Mouse (Mus musculus): ENCODE results near the gene Nat8f5. TPM values are rescaled to one million over a fixed set of nuclear protein-coding genes. Genes with fewer than 3 reads are reported as not detected.
"Not testable (repeated sequence)": the region's sequence is repeated elsewhere in the genome, so short reads cannot be mapped to it uniquely, and the experiment has no call there.

The Nat8f5 gene
- polyA plus RNA-seq, 2 experiments = not detected

- H3K27ac ChIP-seq (replicated peaks; ENCODE audit: low read depth, low read length) = no peak overlapping the region
- no peak for ATAC-seq (ENCODE audit: low FRiP score, low read depth)
These were observed 30.4 kb upstream of the Nat8f5 start for GRCm38 (mm10) chr6:85851062-85851773.

DNA sequence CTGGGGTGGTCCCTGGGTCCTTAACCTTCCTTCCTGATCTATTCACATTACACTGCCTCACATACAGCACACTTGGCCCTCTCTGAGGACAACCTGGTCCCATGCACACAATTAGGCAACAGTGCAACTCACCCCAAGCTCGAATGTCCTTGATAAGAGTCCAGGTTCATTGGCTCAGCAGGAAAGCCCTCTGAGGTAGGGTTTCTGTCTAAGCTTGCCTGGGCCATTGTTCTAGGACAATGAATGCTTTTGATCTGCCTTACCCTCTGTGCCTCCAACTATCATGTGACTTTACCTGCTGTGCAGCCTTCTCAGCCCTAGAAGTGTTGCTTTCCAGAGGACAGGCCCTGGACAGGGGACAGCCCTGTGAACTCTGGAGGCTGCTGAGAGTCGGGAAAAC is 28.5 kb upstream of the Nat8f5 start:
- Histone ChIP-seq H3K27ac (replicated peaks; ENCODE audit: low read depth, low read length) (no peak overlapping the region), H3K27me3 (ENCODE audit: control insufficient read depth, insufficient read depth, low read length) (no peaks in the 10 kb centered on the region), H3K9me3 (ENCODE audit: control insufficient read depth, low read length) (no peaks in the 10 kb centered on the region), H3K4me1 (ENCODE audit: control insufficient read depth, insufficient read depth, low read length) (no peaks in the 10 kb centered on the region), H3K9ac (ENCODE audit: low read depth, low read length, severe bottlenecking) (no peak overlapping the region), H3K4me3 (replicated peaks; ENCODE audit: low read length) (no peak overlapping the region), H3K4me2 (replicated peaks; ENCODE audit: low read depth, low read length, severe bottlenecking) (no peak overlapping the region), H3K36me3 (ENCODE audit: control insufficient read depth, insufficient read depth, low read length) (no peaks in the 10 kb centered on the region)
- no peak for TF ChIP-seq POLR2A (IDR thresholded peaks at IDR 0.05; ENCODE audit: borderline replicate concordance, extremely low read depth, insufficient read depth, insufficient read length)
- no peak for DNase-seq (ENCODE audit: low spot score)
- ATAC-seq (ENCODE audit: low FRiP score, low read depth) = no peak
- WGBS = 48% methylated on average over 2 of the region's 2 CpGs

More at GRCm38 (mm10) chr6:85851062-85851773, 30.4 kb upstream of the Nat8f5 start:
- no peak for TF ChIP-seq POLR2A (IDR thresholded peaks at IDR 0.05; ENCODE audit: borderline replicate concordance, extremely low read depth, insufficient read depth, insufficient read length)
- Histone ChIP-seq H3K27me3 (ENCODE audit: control insufficient read depth, insufficient read depth, low read length) (no peaks in the 10 kb centered on the region), H3K4me3 (replicated peaks; ENCODE audit: low read length) (no peak overlapping the region), H3K9ac (ENCODE audit: low read depth, low read length, severe bottlenecking) (no peak overlapping the region), H3K36me3 (ENCODE audit: control insufficient read depth, insufficient read depth, low read length) (no peaks in the 10 kb centered on the region), H3K4me1 (ENCODE audit: control insufficient read depth, insufficient read depth, low read length) (no peaks in the 10 kb centered on the region), H3K4me2 (replicated peaks; ENCODE audit: low read depth, low read length, severe bottlenecking) (no peak overlapping the region), H3K9me3 (ENCODE audit: control insufficient read depth, low read length) (no peaks in the 10 kb centered on the region)
- DNase-seq (ENCODE audit: low spot score) = no peak
- 84% methylated on average over 7 of the region's 7 CpGs for WGBS

- WGBS = 85% methylated on average over 4 of the region's 4 CpGs
- no peak overlapping the region for H3K4me3 ChIP-seq (replicated peaks; ENCODE audit: low read length)
- DNase-seq (ENCODE audit: low spot score) (no peak), ATAC-seq (ENCODE audit: low FRiP score, low read depth) (no peak)
- TF ChIP-seq POLR2A (IDR thresholded peaks at IDR 0.05; ENCODE audit: borderline replicate concordance, extremely low read depth, insufficient read depth, insufficient read length) = no peak
- H3K36me3 ChIP-seq (ENCODE audit: control insufficient read depth, insufficient read depth, low read length) = no peaks in the 10 kb centered on the region
- H3K4me1 ChIP-seq (ENCODE audit: control insufficient read depth, insufficient read depth, low read length) = no peaks in the 10 kb centered on the region
- no peaks in the 10 kb centered on the region for H3K9me3 ChIP-seq (ENCODE audit: control insufficient read depth, low read length)
- H3K9ac ChIP-seq (ENCODE audit: low read depth, low read length, severe bottlenecking) = no peak overlapping the region
- H3K27me3 ChIP-seq (ENCODE audit: control insufficient read depth, insufficient read depth, low read length) = no peaks in the 10 kb centered on the region
- no peak overlapping the region for H3K4me2 ChIP-seq (replicated peaks; ENCODE audit: low read depth, low read length, severe bottlenecking)
- H3K27ac ChIP-seq (replicated peaks; ENCODE audit: low read depth, low read length) = no peak overlapping the region
These were observed 27.4 kb upstream of the Nat8f5 start for GRCm38 (mm10) chr6:85848140-85848539.

GRCm38 (mm10) chr6:85846921-85847320 is 26.1 kb upstream of the Nat8f5 start:
- Histone ChIP-seq H3K27me3 (ENCODE audit: control insufficient read depth, insufficient read depth, low read length) (no peaks in the 10 kb centered on the region), H3K9ac (ENCODE audit: low read depth, low read length, severe bottlenecking) (no peak overlapping the region)

GRCm38 (mm10) chr6:85843677-85844458 is 23.1 kb upstream of the Nat8f5 start:
- DNase-seq (ENCODE audit: low spot score); H3K9me3 ChIP-seq (ENCODE audit: control insufficient read depth, low read length); H3K27me3 ChIP-seq (ENCODE audit: control insufficient read depth, insufficient read depth, low read length); H3K4me3 ChIP-seq (replicated peaks; ENCODE audit: low read length); H3K4me2 ChIP-seq (replicated peaks; ENCODE audit: low read depth, low read length, severe bottlenecking); H3K9ac ChIP-seq (ENCODE audit: low read depth, low read length, severe bottlenecking); ATAC-seq (ENCODE audit: low FRiP score, low read depth); H3K36me3 ChIP-seq (ENCODE audit: control insufficient read depth, insufficient read depth, low read length); H3K4me1 ChIP-seq (ENCODE audit: control insufficient read depth, insufficient read depth, low read length); H3K27ac ChIP-seq (replicated peaks; ENCODE audit: low read depth, low read length): not testable (repeated sequence)
- 72% methylated on average over 25 of the region's 25 CpGs for WGBS

More at GRCm38 (mm10) chr6:85846921-85847320, 26.1 kb upstream of the Nat8f5 start:
- Histone ChIP-seq H3K9me3 (ENCODE audit: control insufficient read depth, low read length) (no peaks in the 10 kb centered on the region), H3K4me1 (ENCODE audit: control insufficient read depth, insufficient read depth, low read length) (no peaks in the 10 kb centered on the region), H3K4me2 (replicated peaks; ENCODE audit: low read depth, low read length, severe bottlenecking) (no peak overlapping the region), H3K36me3 (ENCODE audit: control insufficient read depth, insufficient read depth, low read length) (no peaks in the 10 kb centered on the region), H3K27ac (replicated peaks; ENCODE audit: low read depth, low read length) (no peak overlapping the region), H3K4me3 (replicated peaks; ENCODE audit: low read length) (no peak overlapping the region)
- DNase-seq (ENCODE audit: low spot score) (no peak), ATAC-seq (ENCODE audit: low FRiP score, low read depth) (no peak)
- WGBS = 55% methylated on average over 1 of the region's 1 CpGs
- TF ChIP-seq POLR2A (IDR thresholded peaks at IDR 0.05; ENCODE audit: borderline replicate concordance, extremely low read depth, insufficient read depth, insufficient read length) = no peak
